Mouse (Mus musculus) liver, postnatal 0 days (tissue): ENCODE data around the gene Dnali1. TPM values are rescaled to one million over a fixed set of nuclear protein-coding genes. Genes with fewer than 3 reads are reported as not detected.

ENCODE experiments used
- ATAC-seq: fragments of 200-750 bp; cut with Nextera tagmentation; 2 replicates; pipeline ENCODE4 v1.8.0; 2017; ENCODE audit warnings: mild to moderate bottlenecking, moderate library complexity
- DNase-seq: peaks from one replicate; pipeline ENCODE4 v3.0.0-alpha.2; 2016
- H3K27ac ChIP-seq: fragments of 300-500 bp; sonication (generic); 2 replicates; pipeline ENCODE4 v1.5.1; 2014; ENCODE audit warnings: antibody characterized with exemption, moderate library complexity, mild to moderate bottlenecking, low read depth
- H3K27me3 ChIP-seq: fragments of 300-500 bp; sonication (generic); 2 replicates; pipeline ENCODE4 v1.6.1; 2014; ENCODE audit warnings: low read length, control low read depth, mixed read lengths; ENCODE audit not compliant: insufficient read depth
- H3K36me3 ChIP-seq: fragments of 300-500 bp; sonication (generic); replicated peaks from 2 replicates; pipeline ENCODE4 v1.6.1; 2014; ENCODE audit warnings: mild to moderate bottlenecking, control low read depth, low read length, moderate library complexity, mixed read lengths; ENCODE audit not compliant: insufficient read depth
- H3K4me1 ChIP-seq: fragments of 300-500 bp; sonication (generic); 2 replicates; pipeline ENCODE4 v1.6.1; 2014; ENCODE audit warnings: antibody characterized with exemption, mild to moderate bottlenecking, control low read depth; ENCODE audit not compliant: insufficient read depth
- H3K4me2 ChIP-seq: fragments of 300-500 bp; sonication (generic); 2 replicates; pipeline ENCODE4 v1.6.1; 2014; ENCODE audit warnings: low read depth, mild to moderate bottlenecking, low read length, moderate library complexity, mixed read lengths
- H3K4me3 ChIP-seq: fragments of 300-500 bp; sonication (generic); 2 replicates; pipeline ENCODE4 v1.5.1; 2014; ENCODE audit warnings: low read depth, low read length
- H3K9ac ChIP-seq: fragments of 300-500 bp; sonication (generic); replicated peaks from 2 replicates; pipeline ENCODE4 v1.6.1; 2014; ENCODE audit warnings: mild to moderate bottlenecking, moderate library complexity
- H3K9me3 ChIP-seq: fragments of 300-500 bp; sonication (generic); 2 replicates; pipeline ENCODE4 v1.6.1; 2016; ENCODE audit warnings: mild to moderate bottlenecking, control low read depth, low read length, mixed read lengths
- CTCF ChIP-seq: sonication (generic); IDR thresholded peaks from 2 replicates; pipeline ENCODE4 v1.5.1; 2016; ENCODE audit warnings: antibody characterized with exemption, low read depth
- EP300 ChIP-seq: IDR thresholded peaks from 2 replicates; pipeline ENCODE4 v1.6.1; 2016; ENCODE audit warnings: antibody characterized with exemption, low read depth, mild to moderate bottlenecking
- WGBS: fragments of 180-500 bp; shearing (Covaris S2); extraction: QIAGEN DNeasy Blood & Tissue Kit; methylation state at CpG from one replicate; pipeline ENCODE4 v1.1.7; 2014; ENCODE audit not compliant: insufficient replicate concordance; 5-methylcytosine and 5-hydroxymethylcytosine counted together
- polyA plus RNA-seq: library from polyadenylated mRNA; unstranded; fragments of >200 nt; fragmentation: Nextera tagmentation; extraction: Ambion mirVana; gene quantifications from 2 replicates; pipeline ENCODE4 v1.2.1, GENCODE M21; 2015

The Dnali1 gene
- polyA plus RNA-seq, 1 experiment from 2014 or later, result 0.06 TPM

DNA sequence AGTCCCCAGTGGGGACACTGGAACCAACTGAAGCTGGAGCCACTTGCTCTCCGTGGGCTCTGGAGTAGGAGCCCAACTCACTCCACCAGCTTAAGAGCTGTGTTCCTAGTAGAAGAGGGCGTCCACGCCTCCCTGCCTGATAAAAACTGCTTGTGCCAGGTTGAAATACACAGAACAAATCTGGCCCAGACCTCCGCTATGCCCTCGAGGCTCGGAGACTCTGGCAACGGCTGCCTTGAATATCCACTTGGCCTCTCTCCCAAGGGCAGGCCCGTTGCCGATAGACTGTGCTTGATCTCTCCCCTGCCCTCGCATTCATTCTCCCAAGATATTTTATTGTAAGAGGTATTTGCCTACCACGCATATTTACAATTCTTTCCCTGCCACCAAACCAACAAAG lies 48.1 kb downstream of the Dnali1 start:
- TF ChIP-seq EP300 (no peak), CTCF (no peak)
- H3K4me1 ChIP-seq, result peaks cover 3% of the 10 kb centered on the region; the same call in 1 of the 2 replicates
- no peak overlapping the region for H3K9ac ChIP-seq
- no peak for ATAC-seq
- no peaks in the 10 kb centered on the region for H3K36me3 ChIP-seq
- no peak overlapping the region for H3K27ac ChIP-seq
- H3K9me3 ChIP-seq, result no peaks in the 10 kb centered on the region
- no peak overlapping the region for H3K4me3 ChIP-seq
- no peak overlapping the region for H3K4me2 ChIP-seq
- H3K27me3 ChIP-seq, result no peaks in the 10 kb centered on the region
- DNase-seq, result no peak
- WGBS, result 72% methylated on average over 11 of the region's 11 CpGs

DNA sequence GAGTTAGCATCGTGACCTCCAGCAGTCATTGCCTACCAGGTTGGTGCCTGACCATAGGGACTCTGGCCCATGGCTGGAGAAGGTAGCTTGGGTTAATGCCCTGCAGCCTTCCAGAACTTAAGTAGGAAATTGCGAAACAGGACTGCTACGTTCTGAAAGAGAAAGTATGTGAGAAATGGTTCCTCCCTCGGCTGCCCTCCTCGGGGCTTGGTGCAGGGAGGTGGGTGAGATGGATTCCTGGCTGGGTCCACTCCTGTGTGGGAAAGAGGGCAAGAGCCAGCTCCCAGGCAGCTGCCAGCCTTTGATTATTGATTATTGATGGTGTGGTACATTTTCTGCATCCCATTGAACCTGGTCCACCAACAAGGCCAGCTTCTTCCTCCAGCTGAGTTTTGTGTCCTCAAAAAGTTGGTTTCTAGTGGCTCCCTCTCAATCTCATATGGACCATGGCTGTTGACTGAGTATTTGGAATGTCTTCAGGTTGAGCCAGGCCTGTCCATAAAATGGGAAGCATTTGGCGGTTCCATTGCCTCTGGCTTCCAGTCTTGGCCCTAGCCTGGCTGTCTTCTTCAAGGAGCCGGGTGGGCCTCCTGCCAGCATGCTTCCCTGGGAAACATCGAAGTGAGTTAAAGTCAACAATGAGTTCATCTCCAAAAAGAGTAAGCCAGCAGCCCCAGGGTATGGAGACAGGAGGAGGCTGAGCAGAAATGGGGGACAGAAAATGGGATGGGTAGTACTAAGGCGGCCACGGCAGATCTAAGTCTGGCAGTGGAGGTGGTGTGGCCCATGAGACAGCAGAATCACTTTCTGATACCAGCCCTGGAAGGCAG lies 49.5 kb downstream of the Dnali1 start, which contains the start of gene Gnl2:
TSS of gene Gnl2 (plus strand) at position 780 of the 830 bp plus-strand sequence.
- Histone ChIP-seq H3K27me3 (no peaks in the 10 kb centered on the region), H3K9ac (no peak within 1 kb of the TSS), H3K36me3 (no peaks in the 10 kb centered on the region), H3K27ac (no peak within 1 kb of the TSS), H3K4me2 (peak within 1 kb of the TSS; percentile 35), H3K4me1 (peaks cover 3% of the 10 kb centered on the region; the same call in 1 of the 2 replicates), H3K4me3 (no peak within 1 kb of the TSS), H3K9me3 (no peaks in the 10 kb centered on the region)
- TF ChIP-seq EP300 (no peak), CTCF (no peak)
- ATAC-seq, result no peak
- no peak for DNase-seq
- 54% methylated on average over 10 of the region's 10 CpGs for WGBS

DNA sequence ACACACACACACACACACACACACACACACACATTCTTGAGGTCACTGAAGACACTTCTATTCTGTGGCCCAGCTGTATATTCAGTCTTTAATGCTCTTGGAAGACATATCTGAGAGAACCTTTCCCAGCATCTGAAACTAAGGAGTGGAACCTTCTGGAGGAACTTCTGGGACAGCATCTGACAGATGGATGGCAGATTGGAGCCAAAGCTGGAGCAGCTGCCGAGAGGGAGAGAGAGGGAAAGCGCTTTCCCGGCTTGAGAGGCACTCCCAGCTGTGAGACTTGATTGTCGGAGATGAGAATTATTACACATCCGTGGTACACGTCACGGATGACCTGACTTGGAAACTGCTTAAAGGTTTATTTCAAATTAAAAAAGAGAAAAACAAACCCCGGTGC lies 56.8 kb downstream of the Dnali1 start:
- no peak for TF ChIP-seq CTCF
- no peak for TF ChIP-seq EP300
- H3K9ac ChIP-seq, result no peak overlapping the region
- no peak overlapping the region for H3K27ac ChIP-seq
- WGBS, result 67% methylated on average over 8 of the region's 8 CpGs
- H3K27me3 ChIP-seq, result peaks cover 11% of the 10 kb centered on the region; the same call in 1 of the 2 replicates
- H3K36me3 ChIP-seq, result no peaks in the 10 kb centered on the region
- no peaks in the 10 kb centered on the region for H3K4me1 ChIP-seq
- H3K9me3 ChIP-seq, result no peaks in the 10 kb centered on the region
- no peak overlapping the region for H3K4me3 ChIP-seq
- ATAC-seq, result no peak
- H3K4me2 ChIP-seq, result no peak overlapping the region
- no peak for DNase-seq

DNA sequence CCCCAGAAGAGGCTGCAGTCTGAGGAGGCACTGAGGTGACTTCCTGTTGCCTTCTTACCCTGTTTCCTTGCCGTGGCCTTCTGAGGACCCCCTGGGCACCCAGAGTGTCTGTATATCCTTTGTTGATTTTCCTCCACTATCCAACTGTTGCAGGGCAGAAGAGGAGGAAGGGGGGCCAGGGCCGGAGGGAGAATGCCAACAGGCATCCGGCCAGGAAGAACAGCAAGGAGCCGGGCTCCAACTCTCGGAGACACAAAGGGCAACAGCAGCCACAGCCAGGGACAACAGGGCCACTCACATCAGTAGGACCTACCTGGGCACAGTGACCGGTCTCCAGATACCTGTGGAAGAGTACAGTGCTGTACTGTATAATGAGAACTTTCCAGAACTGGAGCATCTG lies 57.3 kb downstream of the Dnali1 start:
- DNase-seq (no peak), ATAC-seq (no peak)
- Histone ChIP-seq H3K4me3 (no peak overlapping the region), H3K9me3 (no peaks in the 10 kb centered on the region), H3K4me2 (no peak overlapping the region), H3K4me1 (no peaks in the 10 kb centered on the region), H3K27ac (no peak overlapping the region), H3K9ac (no peak overlapping the region), H3K27me3 (peaks cover 11% of the 10 kb centered on the region; the same call in 1 of the 2 replicates), H3K36me3 (no peaks in the 10 kb centered on the region)
- TF ChIP-seq EP300, result no peak
- no peak for TF ChIP-seq CTCF
- 70% methylated on average over 6 of the region's 6 CpGs for WGBS

DNA sequence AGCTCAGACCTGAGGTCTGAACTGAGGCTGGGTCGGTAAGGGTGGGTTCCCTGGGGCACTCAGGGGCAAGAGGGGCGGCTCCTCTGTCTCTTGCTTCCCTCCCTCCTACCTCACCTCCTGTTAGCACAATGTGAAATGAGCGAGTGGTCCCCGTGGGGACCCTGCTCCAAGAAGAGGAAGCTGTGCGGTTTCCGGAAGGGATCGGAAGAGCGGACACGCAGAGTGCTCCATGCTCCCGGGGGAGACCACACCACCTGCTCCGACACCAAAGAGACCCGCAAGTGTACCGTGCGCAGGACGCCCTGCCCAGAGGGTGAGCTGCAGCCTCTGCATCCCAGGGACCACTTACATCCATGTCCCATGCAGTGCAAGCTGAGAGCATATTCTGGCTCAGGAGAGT lies 58.0 kb downstream of the Dnali1 start:
- ATAC-seq, result no peak
- TF ChIP-seq EP300, result no peak
- TF ChIP-seq CTCF, result no peak
- peaks cover 3% of the 10 kb centered on the region; the same call in 1 of the 2 replicates for H3K4me1 ChIP-seq
- H3K36me3 ChIP-seq, result no peaks in the 10 kb centered on the region
- no peak overlapping the region for H3K27ac ChIP-seq
- no peak overlapping the region for H3K4me2 ChIP-seq
- WGBS, result 31% methylated on average over 15 of the region's 15 CpGs
- peaks cover 11% of the 10 kb centered on the region; the same call in 1 of the 2 replicates for H3K27me3 ChIP-seq
- H3K9me3 ChIP-seq, result no peaks in the 10 kb centered on the region
- no peak for DNase-seq
- H3K4me3 ChIP-seq, result no peak overlapping the region
- no peak overlapping the region for H3K9ac ChIP-seq

Other genes starting within 250 kb of the Dnali1 start
- 15.4 and 18.4 TPM in 2 replicates for gene Yrdc, start 215.0 kb downstream of the Dnali1 start, polyA plus RNA-seq
- 19.1 and 23.8 TPM in 2 replicates for gene 1110065P20Rik, start 214.5 kb downstream of the Dnali1 start, polyA plus RNA-seq
- not detected in 2 replicates for gene Maneal, start 203.5 kb downstream of the Dnali1 start, polyA plus RNA-seq
- gene Epha10, start 184.8 kb downstream of the Dnali1 start, polyA plus RNA-seq, result 0.04 TPM in 1 of 2 replicates, not detected in the other
- gene 9930104L06Rik, start 128.7 kb downstream of the Dnali1 start, polyA plus RNA-seq, result 2.4 and 2.6 TPM in 2 replicates
- 49.5 and 56.3 TPM in 2 replicates for gene Cdca8, start 126.4 kb downstream of the Dnali1 start, polyA plus RNA-seq
- 0.41 and 0.86 TPM in 2 replicates for gene Rspo1, start 79.3 kb downstream of the Dnali1 start, polyA plus RNA-seq
- 25.8 and 26.7 TPM in 2 replicates for gene Gnl2, start 49.1 kb downstream of the Dnali1 start, polyA plus RNA-seq
- 10.7 and 10.8 TPM in 2 replicates for gene Snip1, start 969 bp upstream of the Dnali1 start, polyA plus RNA-seq
- 15.2 and 16.3 TPM in 2 replicates for gene Meaf6, start 19.4 kb upstream of the Dnali1 start, polyA plus RNA-seq
- 0.44 and 0.48 TPM in 2 replicates for gene Zc3h12a, start 62.1 kb upstream of the Dnali1 start, polyA plus RNA-seq